Mouse (Mus musculus): ENCODE measurements around the gene Cd300lf.

GRCm38 (mm10) chr11:115086213-115086612, 47.6 kb downstream of the Cd300lf start:
- TF ChIP-seq POLR2A (IDR thresholded peaks at IDR 0.05; ENCODE audit: low read depth, low read length) (no peak), CTCF (conservative IDR thresholded peaks at IDR 0.05; ENCODE audit: insufficient read depth, insufficient read length, low read depth, low read length) (no peak)
